Comparison of ENCODE assay signal across 8 mouse cellular contexts in genomic region chr13:99352758-99353489, GRCm38 (mm10). TPM values are rescaled to one million over a fixed set of nuclear protein-coding genes. Genes with fewer than 3 reads are reported as not detected.
A peak's percentile ranks its signal among the peaks of the same experiment; 100 is the strongest.
DNase-seq lines count a peak whose midpoint lies in the region; ATAC-seq lines count a peak whose summit lies in the region.

No protein-coding gene starts in this region.

- H3K27me3 ChIP-seq in hindbrain, embryonic 14.5 days (ENCODE audit: control insufficient read depth, insufficient read depth, low read length), result no peaks in the 10 kb centered on the region

- peak overlapping the region; percentile 48; the same call in 1 of the 2 replicates for H3K9ac ChIP-seq in hindbrain, embryonic 14.5 days

- peak overlapping the region; percentile 58 for H3K4me2 ChIP-seq in hindbrain, embryonic 14.5 days (replicated peaks)

- H3K36me3 ChIP-seq in hindbrain, embryonic 14.5 days (replicated peaks; ENCODE audit: control insufficient read depth, insufficient read depth), result peaks cover 19% of the 10 kb centered on the region

- ATAC-seq in hindbrain, embryonic 14.5 days (ENCODE audit: low FRiP score), result peak; percentile 100

- WGBS in hindbrain, embryonic 14.5 days, result 12% methylated on average over 28 of the region's 28 CpGs

- 0 out of 2 replicates have a peak, but pooled peaks cover 6% of the 10 kb centered on the region for H3K4me1 ChIP-seq in hindbrain, embryonic 14.5 days (replicated peaks; ENCODE audit: control insufficient read depth, insufficient read depth, low read length)

- peak overlapping the region; percentile 79 for H3K27ac ChIP-seq in hindbrain, embryonic 14.5 days

- H3K9me3 ChIP-seq in hindbrain, embryonic 14.5 days (ENCODE audit: control insufficient read depth, low read length), result no peaks in the 10 kb centered on the region

- DNase-seq in R1 (ENCODE audit: low read depth, low spot score), result peak; percentile 98
- peak; percentile 92 to 95 for DNase-seq in cerebellum, postnatal 25 days
- peak; percentile 76 to 92 for DNase-seq in frontal cortex, postnatal 25 days (ENCODE audit: low spot score in 2 of 2)
- peak; percentile 95 for DNase-seq in hindbrain, embryonic 14.5 days (ENCODE audit: low spot score)
- DNase-seq in layer of hippocampus, postnatal 36 days, result peak; percentile 94 to 97
- DNase-seq in lung, postnatal 36 days, result peak; percentile 97
- DNase-seq in retina, postnatal 1 day, result peak; percentile 98
- peak; percentile 65 to 93 for DNase-seq in urinary bladder, adult 18-20 months (ENCODE audit: low spot score in 2 of 2)

- H3K4me3 ChIP-seq in hindbrain, embryonic 14.5 days (replicated peaks; ENCODE audit: low read length), result peak overlapping the region; percentile 35

RNA-seq across cellular contexts. Expression of gene Mrps27, which starts 8.3 kb away (rescaled TPM):
- polyA plus RNA-seq in hindbrain, embryonic 14.5 days (2014; fragmentation: Nextera tagmentation; extraction: Ambion mirVana), result 40.0 and 40.9 TPM in 2 replicates
- total RNA-seq in layer of hippocampus, postnatal 36 days (2021), result 10 to 100 TPM; 26.9 to 27.0 TPM

RNA-seq across cellular contexts. Expression of gene Ptcd2, which starts 8.4 kb away (rescaled TPM):
- polyA plus RNA-seq in hindbrain, embryonic 14.5 days (2014; fragmentation: Nextera tagmentation; extraction: Ambion mirVana), result 58.0 and 58.5 TPM in 2 replicates
- 10 to 100 TPM; 28.2 to 31.4 TPM for total RNA-seq in layer of hippocampus, postnatal 36 days (2021)

Comparison
In these comparisons a context has a peak if more than half of its experiments do, and no peak if none do; other contexts are left out.
1. Peak in every context shown above with its lines: DNase-seq, ATAC-seq, H3K4me3 ChIP-seq and H3K27ac ChIP-seq.